Mouse (Mus musculus) urinary bladder, postnatal 25 days (tissue): ENCODE measurements at regions not wholly inside any gene's neighbourhood (a gene's known extent, or its start where the extent isn't known, plus 50 kb on each side); places are given as distances from the start of the nearest gene placed in this dataset.
A peak's percentile ranks its signal among the peaks of the same experiment; 100 is the strongest.

Experiments used
- DNase-seq: peaks from one replicate; pipeline ENCODE4 v3.0.0; 2022; ENCODE audit warnings: low spot score

GRCm38 (mm10) chr12:107834512-107834911, 168.9 kb downstream of the Bcl11b start:
- DNase-seq: no peak

DNA sequence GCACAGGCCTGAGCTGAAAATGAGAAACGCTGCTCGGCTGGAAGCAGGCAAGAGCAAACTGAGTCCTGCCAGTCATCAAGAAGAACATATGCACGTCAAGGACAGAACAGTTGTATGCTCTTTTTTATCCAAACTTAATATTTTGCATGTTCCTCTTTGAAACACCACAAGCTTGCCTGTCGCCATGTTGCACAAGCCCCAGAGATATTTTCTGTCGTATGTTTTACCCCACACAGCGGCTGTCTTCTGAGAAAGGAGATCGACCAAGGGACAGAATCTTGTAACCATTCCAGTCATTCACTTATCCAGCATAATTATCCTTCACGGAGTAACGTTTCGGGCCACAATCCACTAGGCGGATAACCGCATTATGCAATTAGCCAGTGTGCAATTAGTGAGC, 165.7 kb downstream of the Bcl11b start:
- no peak for DNase-seq

DNA sequence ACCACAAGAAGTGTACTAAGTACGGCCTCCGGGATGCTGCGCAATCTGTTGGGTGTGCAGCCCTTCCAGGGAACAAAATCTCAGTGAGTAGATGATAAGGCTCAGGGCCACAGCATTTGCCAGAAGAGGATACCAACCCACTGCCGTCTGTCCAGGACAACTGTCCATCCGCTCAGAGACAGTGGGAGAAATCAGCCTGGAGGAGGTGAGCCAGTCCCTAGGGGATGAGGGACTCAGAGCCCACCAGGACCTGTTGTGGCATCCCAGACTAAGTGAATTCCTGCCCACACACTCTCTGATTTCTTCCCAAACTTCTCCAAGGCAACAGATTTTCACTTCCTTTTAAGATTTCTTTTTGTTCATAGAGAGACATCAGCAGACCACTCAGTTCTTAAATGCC, 158.8 kb downstream of the Bcl11b start:
- DNase-seq: no peak

- DNase-seq: no peak
Measured at GRCm38 (mm10) chr12:107850591-107850990, 152.8 kb downstream of the Bcl11b start.

DNA sequence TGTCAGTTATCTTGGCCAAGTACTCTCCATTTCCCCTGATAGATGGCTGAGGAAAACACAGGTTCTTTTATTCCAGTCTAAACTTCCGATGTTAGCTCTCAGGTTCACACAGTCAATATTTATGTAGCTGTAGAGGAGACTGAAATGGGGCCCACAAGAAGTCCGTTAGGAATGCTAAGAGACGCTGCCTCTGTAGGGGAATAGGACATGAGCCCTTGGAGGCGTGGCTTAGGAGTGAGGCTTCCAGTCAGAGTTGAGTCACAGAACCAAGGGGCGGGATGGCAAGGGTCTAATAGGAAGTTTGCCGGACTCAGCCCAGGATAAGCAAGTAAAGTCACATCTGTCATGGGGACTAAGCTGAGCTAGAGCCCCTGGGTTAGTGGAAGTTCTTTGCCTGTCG, 150.5 kb downstream of the Bcl11b start:
- no peak for DNase-seq

GRCm38 (mm10) chr12:107855547-107855946, 147.9 kb downstream of the Bcl11b start:
- DNase-seq: no peak

DNA sequence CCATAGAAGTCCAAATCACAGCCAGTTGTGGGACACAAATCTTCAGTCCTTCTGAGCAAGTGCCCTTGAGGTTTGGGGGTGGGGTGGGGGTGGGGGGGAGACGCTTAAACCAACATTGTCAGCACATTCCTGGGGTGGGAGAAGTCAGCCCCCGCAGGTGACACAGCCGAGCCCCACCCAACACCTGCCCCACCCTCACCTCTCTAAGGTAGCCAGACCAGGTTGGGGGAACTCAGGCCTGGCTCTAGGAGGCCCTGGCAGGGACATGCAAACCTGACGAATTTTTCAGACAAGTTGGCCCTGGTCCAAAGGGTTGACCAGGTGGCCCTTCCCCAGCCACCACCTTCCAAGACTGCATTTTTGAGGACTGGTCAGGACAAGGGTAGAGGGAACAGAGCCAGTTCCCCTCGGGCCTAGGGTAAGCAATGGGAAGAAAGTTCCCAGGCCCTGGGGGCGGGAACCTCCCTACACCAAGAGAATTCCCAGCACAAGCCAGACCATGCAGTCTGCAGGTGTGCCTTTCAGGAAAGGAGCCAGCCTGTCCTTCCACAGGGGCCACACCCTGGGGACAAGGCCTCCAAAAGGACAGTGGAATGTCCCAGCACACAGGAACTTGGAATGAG, 146.9 kb downstream of the Bcl11b start:
- DNase-seq: peak; percentile 11

DNA sequence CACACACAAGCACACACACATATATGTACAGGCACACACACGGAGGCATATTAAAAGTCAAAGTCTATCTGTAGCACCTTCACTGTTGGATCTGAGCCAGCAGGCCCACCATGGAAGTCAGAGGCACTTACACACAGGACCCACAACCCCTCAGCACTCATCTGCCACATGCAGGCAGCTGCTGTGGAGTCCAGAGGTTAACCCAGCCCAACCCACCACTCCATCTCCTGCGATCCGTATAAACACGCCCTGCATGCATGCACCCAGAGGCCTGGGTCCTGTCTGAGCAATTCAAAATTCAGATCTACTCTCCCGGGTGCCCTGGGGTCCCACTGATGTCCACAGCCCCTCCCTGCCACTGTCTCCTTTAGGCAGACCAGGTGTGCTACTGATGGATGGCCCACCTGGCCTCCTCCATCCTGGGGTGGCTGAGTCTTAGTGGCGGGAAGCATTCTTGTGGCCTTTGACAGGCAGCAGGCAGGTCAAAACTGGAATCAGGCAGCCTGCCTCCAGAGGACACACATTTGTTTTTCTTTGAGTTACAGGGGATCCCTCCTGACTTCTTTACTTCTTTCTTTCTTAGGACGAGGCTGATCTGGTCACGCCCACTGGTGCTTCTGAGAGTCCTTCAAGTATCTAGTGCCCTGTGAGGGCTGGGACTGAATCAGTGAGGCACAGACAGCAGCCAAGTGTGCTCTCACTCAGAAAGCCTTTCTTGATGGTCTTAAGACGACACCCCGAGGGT, 144.7 kb downstream of the Bcl11b start:
- DNase-seq: no peak

DNA sequence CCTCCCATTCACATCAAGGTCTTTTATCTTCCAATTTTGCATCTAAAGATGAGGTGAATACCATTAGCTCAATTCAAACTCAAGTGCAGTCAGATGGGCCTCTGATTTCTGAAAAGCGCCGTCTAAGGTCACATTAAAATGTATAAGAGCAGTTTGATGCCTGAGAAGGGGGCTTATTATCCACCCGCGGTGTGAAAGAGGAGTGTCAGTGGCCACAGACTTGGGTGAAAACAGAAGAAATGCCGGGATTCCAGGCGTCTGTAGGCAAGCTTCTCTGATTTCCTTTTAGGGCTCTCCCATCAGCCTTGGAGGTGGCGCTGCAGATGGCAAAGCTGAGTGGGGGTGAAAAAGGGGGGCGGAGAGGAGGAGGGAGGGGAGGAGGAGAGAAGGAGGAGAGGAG, 143.7 kb downstream of the Bcl11b start:
- DNase-seq: no peak

GRCm38 (mm10) chr12:107860358-107860757, 143.0 kb downstream of the Bcl11b start:
- no peak for DNase-seq
